Mouse (Mus musculus) small intestine, adult 2 months (tissue): Measurements from ENCODE around the gene Commd4. TPM values are rescaled to one million over a fixed set of nuclear protein-coding genes. Genes with fewer than 3 reads are reported as not detected.

Experiments used
- H3K27ac ChIP-seq: fragments of 200-500 bp; 2 replicates; pipeline ENCODE4 v1.5.1; 2012; ENCODE audit warnings: low read depth, low read length, control low read depth, inconsistent platforms; ENCODE audit not compliant: insufficient read depth
- H3K27me3 ChIP-seq: fragments of 200-500 bp; 2 replicates; pipeline ENCODE4 v1.6.1; 2012; ENCODE audit warnings: mild to moderate bottlenecking, moderate library complexity, low read length, inconsistent platforms; ENCODE audit not compliant: control insufficient read depth, insufficient read depth
- H3K36me3 ChIP-seq: fragments of 200-500 bp; 2 replicates; pipeline ENCODE4 v1.6.1; 2012; ENCODE audit warnings: mild to moderate bottlenecking, low read length, control low read depth, inconsistent platforms; ENCODE audit not compliant: control insufficient read depth, insufficient read depth
- H3K4me1 ChIP-seq: fragments of 200-500 bp; 2 replicates; pipeline ENCODE4 v1.6.1; 2012; ENCODE audit warnings: low read length, inconsistent platforms, mixed read lengths; ENCODE audit not compliant: control insufficient read depth, insufficient read depth, insufficient read length
- H3K4me3 ChIP-seq: fragments of 200-500 bp; 2 replicates; pipeline ENCODE4 v1.5.1; 2012; ENCODE audit warnings: low read depth, mild to moderate bottlenecking, control low read depth, inconsistent platforms, low read length, moderate library complexity
- CTCF ChIP-seq: fragments of 200-500 bp; IDR thresholded peaks from 2 replicates; pipeline ENCODE4 v1.5.1; 2012; ENCODE audit warnings: low read depth, mild to moderate bottlenecking, control low read depth, inconsistent platforms, low read length, moderate library complexity, mixed read lengths; ENCODE audit not compliant: insufficient replicate concordance, insufficient read length; ENCODE audit errors: extremely low read depth
- POLR2A ChIP-seq: fragments of 200-500 bp; IDR thresholded peaks from 2 replicates; pipeline ENCODE4 v1.6.1; 2012; ENCODE audit warnings: low read depth, mild to moderate bottlenecking, control low read depth, inconsistent platforms, low read length, moderate library complexity
- WGBS: fragments of 180-500 bp; shearing (Covaris S2); methylation state at CpG from one replicate; pipeline ENCODE4 v1.1.7; 2018; 5-methylcytosine and 5-hydroxymethylcytosine counted together
- polyA plus RNA-seq: library from polyadenylated mRNA; depleted of rRNA; stranded (reverse); fragments of >200 nt; gene quantifications from 2 replicates; pipeline ENCODE4 v1.2.3, GENCODE M21; 2012

Commd4 gene
- polyA plus RNA-seq, 1 experiment = 194 TPM

DNA sequence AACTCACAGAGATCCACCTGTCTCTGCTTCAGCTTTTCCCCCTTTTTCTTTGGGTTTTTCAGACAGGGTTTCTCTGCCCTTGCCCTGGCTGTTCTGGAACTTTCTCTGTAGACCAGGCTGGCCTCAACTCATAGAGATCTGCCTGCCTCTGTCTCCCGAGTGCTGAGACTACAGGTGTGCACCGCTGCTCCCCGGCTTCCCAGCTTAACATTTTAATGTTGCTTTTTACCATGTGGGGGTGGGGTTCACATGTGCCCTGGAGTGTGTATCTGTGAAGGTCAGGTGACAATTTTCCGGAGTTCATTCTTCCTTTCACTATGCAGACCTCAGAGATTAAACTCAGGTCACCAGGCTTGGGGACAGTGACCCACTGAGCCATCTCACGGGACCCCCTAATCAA is 7.9 kb downstream of the Commd4 start:
- WGBS = 88% methylated on average over 5 of the region's 5 CpGs
- Histone ChIP-seq H3K4me3 (no peak overlapping the region), H3K27ac (no peak overlapping the region), H3K36me3 (peaks cover 6% of the 10 kb centered on the region; the same call in 1 of the 2 replicates), H3K27me3 (no peaks in the 10 kb centered on the region), H3K4me1 (peaks cover 14% of the 10 kb centered on the region)
- no peak for TF ChIP-seq CTCF
- TF ChIP-seq POLR2A = no peak

DNA sequence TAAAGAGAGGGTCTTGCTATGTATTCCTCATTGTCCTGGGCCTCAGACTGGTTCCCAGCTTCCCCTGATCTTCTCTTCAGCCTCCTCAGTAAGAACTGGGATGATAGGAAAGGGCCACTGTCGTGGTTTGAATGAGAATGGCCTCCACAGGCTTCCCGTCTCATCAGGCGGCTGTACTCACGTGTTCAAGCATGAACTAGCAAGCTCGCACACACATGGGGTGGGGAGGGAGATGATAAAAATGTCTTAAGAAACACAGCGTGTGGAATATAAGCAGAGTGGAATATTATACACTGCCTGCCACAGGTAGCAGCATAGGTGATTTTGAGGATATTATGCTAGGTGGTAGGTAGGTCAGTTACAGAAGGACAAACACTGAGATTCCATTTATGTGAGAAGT is 9.1 kb downstream of the Commd4 start:
- Histone ChIP-seq H3K36me3 (no peaks in the 10 kb centered on the region), H3K27ac (peak overlapping the region; percentile 82), H3K4me3 (no peak overlapping the region), H3K27me3 (no peaks in the 10 kb centered on the region), H3K4me1 (peaks cover 14% of the 10 kb centered on the region)
- no peak for TF ChIP-seq POLR2A
- TF ChIP-seq CTCF = no peak
- WGBS = 64% methylated on average over 6 of the region's 6 CpGs

DNA sequence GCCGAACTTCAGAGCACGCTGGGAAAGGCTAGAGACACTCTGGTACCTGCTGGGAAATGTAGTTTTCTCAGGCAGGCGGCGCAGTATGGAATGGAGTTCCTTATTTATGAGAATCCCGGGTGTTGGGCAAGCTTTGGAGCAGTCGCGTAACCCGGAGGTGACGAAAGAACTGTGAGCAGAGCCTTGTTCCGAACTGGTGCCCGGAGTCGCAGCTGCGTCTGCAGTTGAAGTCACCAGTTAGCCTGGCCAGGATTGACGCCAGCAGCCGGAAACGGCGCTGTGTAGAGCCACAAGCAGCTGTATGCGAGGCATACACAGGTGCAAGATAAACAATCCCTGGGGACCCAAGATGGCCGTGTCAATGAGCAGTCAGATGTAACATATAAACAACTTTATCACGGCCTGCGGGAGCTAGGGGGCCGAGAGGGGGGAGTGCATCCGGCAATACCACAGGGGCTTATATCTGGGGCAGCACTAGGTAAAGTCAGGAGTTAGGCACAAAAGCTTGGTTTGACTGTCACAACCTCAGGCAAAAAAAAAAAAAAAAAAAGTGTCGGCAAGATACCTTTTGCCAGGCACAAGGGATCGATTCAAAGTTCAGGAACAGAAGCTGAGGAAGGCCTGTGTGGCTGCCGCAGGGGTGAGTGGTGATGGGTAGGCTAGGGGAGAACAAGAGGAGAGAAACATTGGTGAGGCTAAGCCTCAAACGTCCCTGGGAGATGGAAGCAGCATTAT is 9.8 kb downstream of the Commd4 start, which contains the start of gene Neil1:
TSS of gene Neil1 (minus strand) at position 162 of the 735 bp plus-strand sequence.
- Histone ChIP-seq H3K27me3 (no peaks in the 10 kb centered on the region), H3K36me3 (peaks cover 2% of the 10 kb centered on the region; the same call in 1 of the 2 replicates), H3K27ac (peak within 1 kb of the TSS; percentile 82), H3K4me1 (peaks cover 14% of the 10 kb centered on the region), H3K4me3 (peak within 1 kb of the TSS; percentile 66)
- WGBS = under 1% methylated on average over 27 of the region's 27 CpGs
- TF ChIP-seq POLR2A = peak; percentile 73
- no peak for TF ChIP-seq CTCF

DNA sequence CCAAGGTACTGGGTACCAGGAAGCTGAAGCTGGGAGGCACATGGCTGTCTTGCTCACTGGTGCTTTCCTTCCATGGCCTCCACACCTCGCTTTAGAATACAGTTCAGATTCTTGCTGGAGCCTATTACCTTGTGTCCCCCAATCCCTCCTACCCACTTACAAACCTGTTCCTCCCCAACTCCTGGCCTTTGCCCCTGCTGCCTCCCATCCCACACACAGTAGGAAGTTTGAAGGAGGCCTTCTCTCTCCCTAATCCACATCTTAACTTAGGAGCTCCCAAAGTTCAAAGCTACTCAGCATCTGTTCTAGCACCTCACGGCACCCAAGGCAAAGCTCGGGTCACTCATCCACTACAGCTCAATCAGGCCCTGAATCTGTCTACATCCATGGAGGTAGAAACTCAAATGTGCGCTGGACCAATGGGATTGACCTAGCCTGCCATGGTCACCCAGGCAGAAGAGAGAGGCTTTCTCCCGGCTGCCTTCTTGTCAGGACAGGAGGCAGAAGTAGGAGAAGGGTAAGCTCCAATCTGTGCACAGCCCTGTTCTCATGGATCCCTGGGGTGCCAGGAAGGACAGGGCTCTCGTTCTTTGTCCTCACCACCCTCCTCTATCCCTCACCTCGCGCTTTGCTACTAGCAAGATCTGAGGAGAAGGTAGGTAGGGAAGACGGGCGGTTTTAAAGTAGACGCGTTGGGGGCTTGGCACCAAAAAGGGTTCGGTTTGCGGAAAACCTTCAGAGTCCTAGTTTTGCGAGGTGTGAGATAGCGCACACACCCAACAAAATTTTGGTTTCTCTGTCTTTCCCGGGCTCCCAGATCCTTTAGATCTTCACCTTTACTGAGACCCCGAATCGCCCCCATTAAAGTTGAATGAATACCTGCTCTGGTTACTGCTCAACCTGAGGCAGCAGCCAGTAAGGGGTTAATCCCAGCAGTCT is 10.7 kb downstream of the Commd4 start:
- Histone ChIP-seq H3K27ac (peak overlapping the region; percentile 82), H3K36me3 (peaks cover 2% of the 10 kb centered on the region), H3K4me1 (peaks cover 14% of the 10 kb centered on the region), H3K4me3 (peak overlapping the region; percentile 66), H3K27me3 (no peaks in the 10 kb centered on the region)
- TF ChIP-seq POLR2A (no peak), CTCF (no peak)
- WGBS = 5% methylated on average over 19 of the region's 19 CpGs

DNA sequence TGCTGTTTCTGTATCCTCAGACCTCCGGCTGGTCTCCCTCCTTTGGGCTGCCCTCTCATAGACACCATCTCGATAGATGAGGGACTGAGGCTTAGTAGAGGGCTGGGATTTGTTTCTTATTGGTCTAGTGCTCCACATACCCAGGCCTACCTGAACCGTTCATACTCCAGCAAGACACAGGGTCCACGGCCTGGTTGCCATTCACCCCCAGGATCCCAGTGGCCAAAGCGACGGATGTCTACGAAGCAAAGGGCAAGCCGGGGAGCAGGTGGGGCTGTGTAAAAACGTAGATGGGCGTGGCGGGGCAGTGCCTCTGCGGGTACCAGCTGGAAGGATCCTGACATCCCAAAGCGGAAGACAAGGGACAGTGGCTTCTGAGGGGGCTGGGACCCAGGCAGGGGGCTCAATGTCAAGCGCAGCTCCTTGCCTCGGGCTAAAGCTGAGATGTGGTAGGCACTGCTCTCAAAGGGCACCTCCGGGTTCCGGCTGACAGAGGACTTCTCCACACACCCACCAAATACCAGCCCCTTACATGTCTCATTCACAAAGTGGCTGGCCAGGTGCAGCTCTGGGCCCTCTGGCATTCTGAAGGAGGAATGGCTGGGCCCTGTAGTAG is 11.6 kb downstream of the Commd4 start:
- 51% methylated on average over 17 of the region's 17 CpGs for WGBS
- peaks cover 14% of the 10 kb centered on the region for H3K4me1 ChIP-seq
- no peak overlapping the region for H3K27ac ChIP-seq
- H3K36me3 ChIP-seq = peaks cover 10% of the 10 kb centered on the region
- no peaks in the 10 kb centered on the region for H3K27me3 ChIP-seq
- H3K4me3 ChIP-seq = no peak overlapping the region
- TF ChIP-seq POLR2A = no peak
- TF ChIP-seq CTCF = no peak

DNA sequence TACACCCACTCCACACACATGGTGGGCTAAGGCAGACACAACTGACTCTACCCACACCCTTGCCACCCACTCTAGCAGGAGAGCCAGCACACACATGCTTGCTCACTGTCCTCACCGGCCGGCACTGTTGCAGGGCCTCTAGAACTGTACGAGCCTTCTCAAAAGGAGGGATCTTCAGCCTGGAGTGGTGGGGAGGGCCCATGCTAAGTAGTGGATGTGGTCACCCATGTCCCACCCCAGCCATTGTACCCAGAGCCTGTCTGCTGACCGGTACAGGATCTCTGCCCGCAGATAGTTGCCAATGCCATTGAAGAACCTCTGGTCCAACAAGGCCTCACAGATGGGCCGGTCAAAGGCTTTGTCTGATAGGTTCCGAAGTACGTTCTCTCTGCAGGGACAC is 13.3 kb downstream of the Commd4 start:
- TF ChIP-seq CTCF (no peak), POLR2A (no peak)
- Histone ChIP-seq H3K36me3 (peaks cover 22% of the 10 kb centered on the region), H3K27ac (no peak overlapping the region), H3K4me3 (no peak overlapping the region), H3K27me3 (no peaks in the 10 kb centered on the region), H3K4me1 (peaks cover 14% of the 10 kb centered on the region)
- WGBS = 89% methylated on average over 8 of the region's 8 CpGs

DNA sequence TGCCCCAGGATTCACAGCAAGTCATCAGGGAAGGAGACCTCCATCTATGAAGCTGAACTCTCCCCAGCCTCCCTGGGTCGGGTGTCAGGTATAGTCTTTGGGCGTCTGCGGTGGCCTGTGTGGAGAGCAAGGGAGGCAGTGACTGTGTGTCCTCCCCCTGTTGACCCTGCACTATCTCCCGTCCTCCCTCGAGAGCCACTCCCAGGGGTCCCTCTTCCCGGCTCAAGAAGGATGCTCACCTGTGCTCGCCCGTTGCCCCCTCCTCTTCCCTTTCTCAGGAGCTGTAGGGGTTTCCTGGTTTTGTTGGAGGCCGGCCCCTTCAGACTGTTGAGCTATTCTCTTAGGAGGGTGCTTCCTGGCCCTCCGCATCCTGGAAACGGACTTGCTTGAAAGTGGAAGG is 14.9 kb downstream of the Commd4 start:
- Histone ChIP-seq H3K36me3 (peaks cover 28% of the 10 kb centered on the region), H3K27ac (no peak overlapping the region), H3K27me3 (no peaks in the 10 kb centered on the region), H3K4me1 (peaks cover 12% of the 10 kb centered on the region), H3K4me3 (no peak overlapping the region)
- TF ChIP-seq CTCF (no peak), POLR2A (no peak)
- 87% methylated on average over 11 of the region's 11 CpGs for WGBS
